Mouse (Mus musculus): ENCODE data around the gene Fiz1. TPM values are rescaled to one million over a fixed set of nuclear protein-coding genes. Genes with fewer than 3 reads are reported as not detected.
"Not testable (repeated sequence)": the region's sequence is repeated elsewhere in the genome, so short reads cannot be mapped to it uniquely, and the experiment has no call there.

Fiz1 gene
- polyA plus RNA-seq, 1 experiment from 2014 or later: 15.5 TPM

DNA sequence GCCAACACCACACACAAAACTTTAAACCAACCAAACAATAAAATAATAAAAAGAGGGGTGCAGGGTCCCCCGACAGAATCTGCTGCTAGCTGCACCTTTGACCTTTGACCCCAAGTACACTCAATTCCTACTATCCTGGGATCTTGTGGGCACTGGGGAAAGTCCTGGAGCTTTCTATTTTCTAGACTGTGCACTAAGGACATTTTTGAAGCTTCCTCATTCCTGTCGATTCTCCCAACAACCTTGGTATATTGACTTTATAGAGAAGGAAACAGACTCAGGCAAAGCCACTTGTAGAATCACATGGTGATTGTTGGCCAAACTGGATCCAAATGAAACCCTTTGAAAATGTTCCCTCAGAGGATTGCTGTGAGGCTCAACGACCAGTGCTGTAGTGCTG lies 1.6 kb upstream of the Fiz1 start:
- Histone ChIP-seq H3K9ac (ENCODE audit: low read depth, low read length) (peak overlapping the region; percentile 83; the same call in 1 of the 2 replicates), H3K4me3 (ENCODE audit: low read depth, low read length) (peak overlapping the region; percentile 60), H3K36me3 (ENCODE audit: control insufficient read depth, insufficient read depth) (peaks cover 28% of the 10 kb centered on the region), H3K27ac (ENCODE audit: low read depth, low read length) (peak overlapping the region; percentile 100), H3K27me3 (replicated peaks; ENCODE audit: control insufficient read depth, insufficient read depth, low read length) (no peaks in the 10 kb centered on the region), H3K4me2 (replicated peaks; ENCODE audit: low read depth) (peak overlapping the region; percentile 82), H3K4me1 (replicated peaks; ENCODE audit: control insufficient read depth, insufficient read depth, low read length) (peaks cover 3% of the 10 kb centered on the region; the same call in 1 of the 2 replicates), H3K9me3 (ENCODE audit: control insufficient read depth) (no peaks in the 10 kb centered on the region)
- peak; percentile 22 for ATAC-seq
- TF ChIP-seq CTCF (IDR thresholded peaks at IDR 0.05; ENCODE audit: low read depth): no peak
- WGBS: 29% methylated on average over 3 of the region's 3 CpGs

DNA sequence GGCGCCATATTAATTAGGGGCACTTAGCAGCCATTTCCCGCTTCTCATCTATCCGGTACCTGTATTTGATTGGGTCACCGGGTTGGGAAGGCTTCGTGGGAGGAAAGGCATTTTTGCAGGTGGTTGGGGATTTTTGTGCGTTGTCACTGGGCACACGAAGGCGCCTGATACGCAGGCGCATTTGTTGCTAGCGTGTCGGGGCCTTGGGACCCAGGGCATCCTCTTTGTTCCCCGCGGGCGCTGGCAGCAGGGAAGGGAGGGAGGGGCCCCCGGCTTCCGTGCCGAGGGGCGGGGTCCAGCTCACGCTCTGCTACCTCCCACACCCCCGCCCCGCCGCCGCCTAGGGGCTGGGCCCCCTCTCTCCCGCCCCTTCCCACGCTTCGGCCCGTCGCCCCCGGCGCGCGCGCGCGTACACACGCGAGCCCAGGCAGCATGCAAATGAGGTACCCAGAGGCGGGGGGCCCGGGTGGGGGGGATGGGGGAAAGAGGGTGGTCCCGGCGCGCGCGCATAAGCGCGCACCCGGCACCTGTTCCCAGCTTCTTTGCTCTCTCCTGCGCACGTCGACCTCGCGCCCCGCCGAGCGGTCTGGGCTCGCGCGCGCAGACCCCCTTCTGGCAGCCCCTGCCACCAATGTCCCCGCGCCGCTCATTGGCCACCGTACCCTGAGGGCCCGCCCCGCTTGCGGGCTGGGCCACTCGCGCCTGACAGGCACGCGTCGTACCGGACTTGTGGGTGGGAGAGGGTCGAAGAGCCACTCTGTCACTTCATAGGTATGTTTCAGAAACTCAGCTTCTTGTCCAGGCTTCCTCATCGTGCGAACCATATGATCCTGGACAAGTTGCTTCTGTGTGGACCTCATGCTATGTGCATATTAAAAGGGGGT lies 863 bp upstream of the Fiz1 start, which contains the start of gene Gm44973:
Gene Gm44973, plus strand, starts transcription at position 379 of the 884 bp plus-strand sequence.
- under 1% methylated on average over 47 of the region's 76 CpGs for WGBS
- H3K4me3 ChIP-seq (ENCODE audit: low read depth, low read length): peak within 1 kb of the TSS; percentile 60
- TF ChIP-seq CTCF (IDR thresholded peaks at IDR 0.05; ENCODE audit: low read depth): no peak

DNA sequence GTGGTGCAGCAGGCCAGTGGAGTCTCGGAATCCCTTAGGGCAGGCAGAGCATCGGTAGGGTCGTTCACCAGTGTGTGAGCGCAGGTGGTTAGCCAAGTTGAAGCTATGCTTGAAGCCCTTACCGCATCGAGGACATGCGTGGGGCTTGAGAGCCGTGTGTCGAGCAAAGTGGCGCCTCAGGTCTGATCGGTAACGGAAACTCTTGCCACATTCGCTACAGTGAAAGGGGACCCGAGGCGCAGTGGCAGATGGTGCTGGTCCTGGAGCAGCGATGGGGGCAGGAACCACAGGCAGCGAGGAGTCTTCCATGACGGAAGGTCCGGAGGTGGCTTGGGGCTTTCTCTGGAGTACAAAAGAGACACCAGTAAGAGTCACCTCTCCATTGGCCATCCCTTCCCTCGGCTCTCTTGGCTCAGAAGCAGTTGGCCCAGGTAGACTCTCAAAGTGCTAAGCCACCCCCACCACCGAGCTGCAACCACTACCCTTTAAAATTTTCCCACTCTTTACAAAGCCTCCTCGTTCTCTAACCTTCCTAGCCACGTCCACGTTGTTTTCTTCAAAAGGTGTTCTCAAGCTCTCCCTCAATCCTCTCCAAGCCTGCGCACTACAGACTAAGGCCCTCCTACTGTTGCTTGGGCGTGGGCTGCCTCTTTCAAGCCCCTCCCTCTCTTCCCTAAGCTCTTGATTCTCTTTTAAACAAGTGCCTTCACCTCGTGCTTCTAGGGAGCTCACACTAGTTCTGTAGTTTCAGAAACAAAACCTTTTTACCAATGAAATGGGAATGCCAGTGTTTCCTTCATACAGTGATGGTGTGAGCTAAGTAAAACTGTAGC lies 1.6 kb downstream of the Fiz1 start:
- Histone ChIP-seq H3K27me3 (replicated peaks; ENCODE audit: control insufficient read depth, insufficient read depth, low read length) (no peaks in the 10 kb centered on the region), H3K9me3 (ENCODE audit: control insufficient read depth) (no peaks in the 10 kb centered on the region), H3K4me3 (ENCODE audit: low read depth, low read length) (no peak overlapping the region), H3K4me1 (replicated peaks; ENCODE audit: control insufficient read depth, insufficient read depth, low read length) (peaks cover 3% of the 10 kb centered on the region; the same call in 1 of the 2 replicates), H3K4me2 (replicated peaks; ENCODE audit: low read depth) (no peak overlapping the region), H3K36me3 (ENCODE audit: control insufficient read depth, insufficient read depth) (peaks cover 57% of the 10 kb centered on the region), H3K9ac (ENCODE audit: low read depth, low read length) (no peak overlapping the region), H3K27ac (ENCODE audit: low read depth, low read length) (no peak overlapping the region)
- 90% methylated on average over 27 of the region's 27 CpGs for WGBS
- no peak for ATAC-seq
- no peak for TF ChIP-seq CTCF (IDR thresholded peaks at IDR 0.05; ENCODE audit: low read depth)

More for the DNA sequence above, 863 bp upstream of the Fiz1 start, which contains the start of gene Gm44973:
- Histone ChIP-seq H3K4me1 (replicated peaks; ENCODE audit: control insufficient read depth, insufficient read depth, low read length) (peaks cover 3% of the 10 kb centered on the region; the same call in 1 of the 2 replicates), H3K27me3 (replicated peaks; ENCODE audit: control insufficient read depth, insufficient read depth, low read length) (no peaks in the 10 kb centered on the region), H3K36me3 (ENCODE audit: control insufficient read depth, insufficient read depth) (peaks cover 35% of the 10 kb centered on the region), H3K4me2 (replicated peaks; ENCODE audit: low read depth) (peak within 1 kb of the TSS; percentile 82), H3K27ac (ENCODE audit: low read depth, low read length) (peak within 1 kb of the TSS; percentile 100), H3K9me3 (ENCODE audit: control insufficient read depth) (no peaks in the 10 kb centered on the region), H3K9ac (ENCODE audit: low read depth, low read length) (peak within 1 kb of the TSS; percentile 83)
- peak; percentile 75 for ATAC-seq

DNA sequence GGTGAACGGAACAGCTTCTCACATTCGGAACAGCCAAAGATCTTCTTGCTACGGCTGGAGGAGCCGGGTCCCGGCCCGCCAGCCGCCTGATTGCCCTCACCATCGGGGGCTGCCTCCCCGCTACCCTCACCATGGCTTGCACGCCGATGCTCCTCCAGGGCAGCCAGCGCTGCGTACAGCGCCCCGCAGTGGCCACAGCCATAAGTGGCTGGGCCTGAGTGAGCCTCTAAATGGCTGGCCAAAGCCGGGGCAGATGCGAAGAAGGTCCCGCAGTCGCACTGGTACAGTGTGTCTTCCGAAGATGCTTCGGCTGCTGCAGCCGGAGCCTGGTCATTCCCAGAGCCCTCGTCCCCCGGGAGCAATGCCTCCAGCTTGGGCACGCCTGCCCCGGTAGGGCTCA lies 6.3 kb downstream of the Fiz1 start:
- Histone ChIP-seq H3K36me3 (ENCODE audit: control insufficient read depth, insufficient read depth) (peaks cover 59% of the 10 kb centered on the region), H3K4me1 (replicated peaks; ENCODE audit: control insufficient read depth, insufficient read depth, low read length) (no peaks in the 10 kb centered on the region), H3K9ac (ENCODE audit: low read depth, low read length) (no peak overlapping the region), H3K27me3 (replicated peaks; ENCODE audit: control insufficient read depth, insufficient read depth, low read length) (no peaks in the 10 kb centered on the region), H3K27ac (ENCODE audit: low read depth, low read length) (no peak overlapping the region), H3K4me3 (ENCODE audit: low read depth, low read length) (no peak overlapping the region), H3K9me3 (ENCODE audit: control insufficient read depth) (no peaks in the 10 kb centered on the region), H3K4me2 (replicated peaks; ENCODE audit: low read depth) (no peak overlapping the region)
- ATAC-seq: no peak
- TF ChIP-seq CTCF (IDR thresholded peaks at IDR 0.05; ENCODE audit: low read depth): peak; percentile 30; the same call in 1 of the 2 replicates
- 94% methylated on average over 26 of the region's 26 CpGs for WGBS

- H3K9ac ChIP-seq (ENCODE audit: low read depth, low read length); H3K9me3 ChIP-seq (ENCODE audit: control insufficient read depth); H3K4me3 ChIP-seq (ENCODE audit: low read depth, low read length); H3K4me2 ChIP-seq (replicated peaks; ENCODE audit: low read depth); H3K36me3 ChIP-seq (ENCODE audit: control insufficient read depth, insufficient read depth); H3K4me1 ChIP-seq (replicated peaks; ENCODE audit: control insufficient read depth, insufficient read depth, low read length); H3K27me3 ChIP-seq (replicated peaks; ENCODE audit: control insufficient read depth, insufficient read depth, low read length); H3K27ac ChIP-seq (ENCODE audit: low read depth, low read length); ATAC-seq: not testable (repeated sequence)
- 70% methylated on average over 8 of the region's 8 CpGs for WGBS
These were observed 11.6 kb downstream of the Fiz1 start for GRCm38 (mm10) chr7:5002876-5003275.

- no peaks in the 10 kb centered on the region for H3K9me3 ChIP-seq (ENCODE audit: control insufficient read depth)
- H3K4me3 ChIP-seq (ENCODE audit: low read depth, low read length): no peak overlapping the region
- no peak overlapping the region for H3K9ac ChIP-seq (ENCODE audit: low read depth, low read length)
- H3K27me3 ChIP-seq (replicated peaks; ENCODE audit: control insufficient read depth, insufficient read depth, low read length): no peaks in the 10 kb centered on the region
- WGBS: 70% methylated on average over 2 of the region's 2 CpGs
- no peak overlapping the region for H3K4me2 ChIP-seq (replicated peaks; ENCODE audit: low read depth)
- no peaks in the 10 kb centered on the region for H3K4me1 ChIP-seq (replicated peaks; ENCODE audit: control insufficient read depth, insufficient read depth, low read length)
- no peak overlapping the region for H3K27ac ChIP-seq (ENCODE audit: low read depth, low read length)
- ATAC-seq: no peak
- TF ChIP-seq CTCF (IDR thresholded peaks at IDR 0.05; ENCODE audit: low read depth): peak; percentile 61
- no peaks in the 10 kb centered on the region for H3K36me3 ChIP-seq (ENCODE audit: control insufficient read depth, insufficient read depth)
These were observed 14.6 kb downstream of the Fiz1 start for GRCm38 (mm10) chr7:4999876-5000275.

Measured in intestine, postnatal 0 days (tissue).